In the genomic region with DNA sequence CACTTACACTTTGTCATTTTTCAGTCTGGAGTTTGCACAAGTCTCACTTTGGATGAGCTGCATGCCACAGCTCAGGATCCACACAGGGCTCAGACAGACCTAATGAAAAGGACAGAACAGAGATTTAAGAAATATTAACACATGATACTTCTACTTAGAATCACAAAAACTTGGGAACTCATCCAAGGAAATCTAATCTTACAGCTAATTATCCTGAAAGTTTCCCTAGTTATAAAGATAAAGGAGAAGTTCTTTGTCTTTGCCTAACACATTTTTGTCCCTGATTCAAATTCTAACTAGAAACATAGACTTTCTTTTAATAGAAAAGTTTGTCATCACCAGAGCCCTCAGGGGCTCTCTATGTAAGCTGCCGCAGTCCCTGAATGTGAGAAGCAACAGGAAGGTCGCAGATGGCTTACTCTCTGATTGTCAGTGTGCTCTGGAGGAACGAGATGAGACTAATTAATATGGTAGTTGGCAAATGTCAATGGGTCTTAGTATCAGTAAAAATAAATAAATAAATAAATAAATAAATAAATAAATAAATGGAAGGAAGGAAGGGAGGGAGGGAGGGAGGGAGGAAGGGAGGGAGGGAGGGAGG, we compare ENCODE assay signal across 16 mouse cellular contexts.
"Had no signal": no experiment of that assay in that cellular context is flagged by ENCODE, and none has a peak within 500 bp of the region (broad histone marks: within the 10 kb centered on the region; RNA-seq: fewer than 3 reads in every experiment).

No protein-coding gene starts in this region.

- H3K4me2 ChIP-seq: limb, embryonic 12.5 days; liver, embryonic 15.5 days; lung, embryonic 15.5 days; neural tube, embryonic 12.5 days; stomach, embryonic 15.5 days had no signal

- H3K27ac ChIP-seq: limb, embryonic 12.5 days; liver, embryonic 15.5 days; lung, embryonic 15.5 days; midbrain, embryonic 15.5 days; neural tube, embryonic 12.5 days; stomach, embryonic 15.5 days had no signal

- ATAC-seq: intestine, postnatal 0 days had no signal

- DNase-seq: kidney, adult 8-10 months; kidney, postnatal 36 days; layer of hippocampus, adult 9-11 months; layer of hippocampus, postnatal 36 days; liver; lung, postnatal 36 days; right cerebral cortex, postnatal 14 days; thymus, adult 2 months; thymus, postnatal 25 days had no signal

- H3K9ac ChIP-seq: limb, embryonic 12.5 days; liver, embryonic 15.5 days; lung, embryonic 15.5 days; midbrain, embryonic 15.5 days; neural tube, embryonic 12.5 days; stomach, embryonic 15.5 days had no signal

- H3K9me3 ChIP-seq: limb, embryonic 12.5 days; liver, embryonic 15.5 days; lung, embryonic 15.5 days; midbrain, embryonic 15.5 days; neural tube, embryonic 12.5 days; stomach, embryonic 15.5 days had no signal

- H3K4me3 ChIP-seq: limb, embryonic 12.5 days; liver, embryonic 15.5 days; lung, embryonic 15.5 days; neural tube, embryonic 12.5 days; stomach, embryonic 15.5 days had no signal

- H3K4me1 ChIP-seq: liver, embryonic 15.5 days; lung, embryonic 15.5 days; neural tube, embryonic 12.5 days; stomach, embryonic 15.5 days had no signal

- H3K36me3 ChIP-seq: limb, embryonic 12.5 days; liver, embryonic 15.5 days; lung, embryonic 15.5 days; midbrain, embryonic 15.5 days; neural tube, embryonic 12.5 days; stomach, embryonic 15.5 days had no signal

- H3K27me3 ChIP-seq: limb, embryonic 12.5 days; liver, embryonic 15.5 days; lung, embryonic 15.5 days; midbrain, embryonic 15.5 days; neural tube, embryonic 12.5 days; stomach, embryonic 15.5 days had no signal
